Mouse (Mus musculus): ENCODE measurements at regions not wholly inside any gene's neighbourhood (a gene's known extent, or its start where the extent isn't known, plus 50 kb on each side); places are given as distances from the start of the nearest gene placed in this dataset.

- TF ChIP-seq CHD2 (IDR thresholded peaks at IDR 0.05; ENCODE audit: low read depth, low read length) (no peak), ZNF384 (IDR thresholded peaks at IDR 0.05; ENCODE audit: low read depth, low read length) (no peak), MAFK (IDR thresholded peaks at IDR 0.05; ENCODE audit: insufficient read depth, low read depth, low read length) (no peak), HCFC1 (IDR thresholded peaks at IDR 0.05; ENCODE audit: borderline replicate concordance, insufficient read depth, low read length) (no peak), ZC3H11A (IDR thresholded peaks at IDR 0.05; ENCODE audit: borderline replicate concordance, low read depth, low read length) (no peak)
These were observed 81.5 kb upstream of the Tet2 start for GRCm38 (mm10) chr3:133626442-133626841.

Measured in ES-E14 (cell line).